Mouse (Mus musculus) C2C12 (cell line): ENCODE measurements around the gene Hoxd13.

Source experiments
- CEBPB ChIP-seq: IDR thresholded peaks from one replicate; pipeline ENCODE4 v1.6.1; 2011; ENCODE audit warnings: low read depth, mild to moderate bottlenecking, control low read depth, moderate library complexity
- CTCF ChIP-seq: IDR thresholded peaks from one replicate; pipeline ENCODE4 v1.5.1; 2011; ENCODE audit not compliant: control insufficient read depth, insufficient read depth, insufficient read length
- FOSL1 ChIP-seq: IDR thresholded peaks from one replicate; pipeline ENCODE4 v1.8.0; 2011; ENCODE audit warnings: mild to moderate bottlenecking, low read length; ENCODE audit not compliant: poor library complexity, insufficient read depth, severe bottlenecking
- MAX ChIP-seq: IDR thresholded peaks from one replicate; pipeline ENCODE4 v1.6.1; 2011; ENCODE audit warnings: mild to moderate bottlenecking, control low read depth

DNA sequence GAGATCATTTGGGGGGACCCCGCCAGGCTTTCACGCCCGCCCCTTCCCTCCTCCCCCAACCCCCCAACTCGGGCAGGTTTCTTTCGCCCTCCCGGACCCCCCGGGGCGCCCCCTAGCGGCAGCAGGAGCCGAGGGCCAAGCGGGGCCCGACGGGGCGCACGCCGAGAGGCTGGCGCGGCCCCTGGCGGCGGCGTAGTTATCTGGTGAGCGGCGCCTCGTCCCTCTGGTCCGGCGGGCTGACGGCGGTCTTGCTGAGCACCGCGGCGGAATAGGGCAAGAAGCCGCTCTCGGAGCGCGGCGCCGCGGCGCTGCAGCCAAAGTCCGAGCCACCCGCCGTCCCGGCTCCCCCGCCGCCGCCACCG, 12.7 kb upstream of the Hoxd13 start:
- no peak for TF ChIP-seq FOSL1
- TF ChIP-seq CTCF, result no peak
- TF ChIP-seq MAX, result no peak
- TF ChIP-seq CEBPB, result no peak
